Mouse (Mus musculus): ENCODE data around the gene Nxph1. TPM values are rescaled to one million over a fixed set of nuclear protein-coding genes. Genes with fewer than 3 reads are reported as not detected.

The Nxph1 gene
- polyA plus RNA-seq, 1 experiment: not detected

GRCm38 (mm10) chr6:9040991-9041390, 92.8 kb downstream of the Nxph1 start:
- H3K4me1 ChIP-seq (ENCODE audit: control insufficient read depth, insufficient read depth, low read length): no peaks in the 10 kb centered on the region
- H3K9me3 ChIP-seq (replicated peaks; ENCODE audit: control insufficient read depth, insufficient read depth, low read length, poor library complexity, severe bottlenecking): no peaks in the 10 kb centered on the region
- no peaks in the 10 kb centered on the region for H3K36me3 ChIP-seq (ENCODE audit: control insufficient read depth, insufficient read depth, low read length, poor library complexity, severe bottlenecking)
- H3K9ac ChIP-seq (ENCODE audit: low read depth, poor library complexity, severe bottlenecking): no peak overlapping the region
- TF ChIP-seq CTCF (IDR thresholded peaks at IDR 0.05; ENCODE audit: low read depth, low read length) (no peak), EP300 (IDR thresholded peaks at IDR 0.05; ENCODE audit: insufficient read depth, low read depth, low read length) (no peak), POLR2A (IDR thresholded peaks at IDR 0.05; ENCODE audit: insufficient read depth, low read length) (no peak)
- H3K27me3 ChIP-seq (ENCODE audit: control insufficient read depth, insufficient read depth, low read length, poor library complexity, severe bottlenecking): no peaks in the 10 kb centered on the region
- H3K4me3 ChIP-seq (ENCODE audit: low read depth, low read length): no peak overlapping the region
- no peak overlapping the region for H3K27ac ChIP-seq (ENCODE audit: insufficient read depth, low read length)

GRCm38 (mm10) chr6:9042391-9042790, 94.2 kb downstream of the Nxph1 start:
- no peaks in the 10 kb centered on the region for H3K27me3 ChIP-seq (ENCODE audit: control insufficient read depth, insufficient read depth, low read length, poor library complexity, severe bottlenecking)
- no peak overlapping the region for H3K9ac ChIP-seq (ENCODE audit: low read depth, poor library complexity, severe bottlenecking)
- no peak overlapping the region for H3K4me3 ChIP-seq (ENCODE audit: low read depth, low read length)
- no peaks in the 10 kb centered on the region for H3K9me3 ChIP-seq (replicated peaks; ENCODE audit: control insufficient read depth, insufficient read depth, low read length, poor library complexity, severe bottlenecking)
- no peak overlapping the region for H3K27ac ChIP-seq (ENCODE audit: insufficient read depth, low read length)
- H3K4me1 ChIP-seq (ENCODE audit: control insufficient read depth, insufficient read depth, low read length): no peaks in the 10 kb centered on the region
- TF ChIP-seq EP300 (IDR thresholded peaks at IDR 0.05; ENCODE audit: insufficient read depth, low read depth, low read length) (no peak), CTCF (IDR thresholded peaks at IDR 0.05; ENCODE audit: low read depth, low read length) (no peak), POLR2A (IDR thresholded peaks at IDR 0.05; ENCODE audit: insufficient read depth, low read length) (no peak)
- H3K36me3 ChIP-seq (ENCODE audit: control insufficient read depth, insufficient read depth, low read length, poor library complexity, severe bottlenecking): no peaks in the 10 kb centered on the region

DNA sequence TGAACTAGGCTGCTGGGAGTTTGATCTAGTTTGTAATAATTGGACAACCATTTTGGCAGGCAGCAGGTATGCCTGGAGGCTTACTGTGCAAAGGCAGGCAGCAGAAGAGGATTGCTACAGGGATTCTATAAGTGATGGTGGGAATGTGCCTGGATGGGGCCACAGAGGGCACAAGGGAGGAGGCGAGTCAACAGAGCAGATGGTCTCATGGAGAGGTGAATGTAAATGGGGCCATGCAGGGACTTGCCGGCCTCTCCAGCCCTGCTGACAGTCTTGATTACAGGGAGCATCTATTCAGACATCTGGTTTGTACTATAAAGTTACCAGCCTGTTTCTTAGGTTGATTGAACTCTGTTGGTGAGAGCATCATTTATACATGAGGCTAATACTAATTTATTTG, 98.6 kb downstream of the Nxph1 start:
- no peaks in the 10 kb centered on the region for H3K27me3 ChIP-seq (ENCODE audit: control insufficient read depth, insufficient read depth, low read length, poor library complexity, severe bottlenecking)
- no peak overlapping the region for H3K4me3 ChIP-seq (ENCODE audit: low read depth, low read length)
- no peaks in the 10 kb centered on the region for H3K4me1 ChIP-seq (ENCODE audit: control insufficient read depth, insufficient read depth, low read length)
- H3K36me3 ChIP-seq (ENCODE audit: control insufficient read depth, insufficient read depth, low read length, poor library complexity, severe bottlenecking): no peaks in the 10 kb centered on the region
- H3K27ac ChIP-seq (ENCODE audit: insufficient read depth, low read length): no peak overlapping the region
- no peak overlapping the region for H3K9ac ChIP-seq (ENCODE audit: low read depth, poor library complexity, severe bottlenecking)
- TF ChIP-seq EP300 (IDR thresholded peaks at IDR 0.05; ENCODE audit: insufficient read depth, low read depth, low read length) (no peak), CTCF (IDR thresholded peaks at IDR 0.05; ENCODE audit: low read depth, low read length) (no peak), POLR2A (IDR thresholded peaks at IDR 0.05; ENCODE audit: insufficient read depth, low read length) (no peak)
- H3K9me3 ChIP-seq (replicated peaks; ENCODE audit: control insufficient read depth, insufficient read depth, low read length, poor library complexity, severe bottlenecking): no peaks in the 10 kb centered on the region

- no peak overlapping the region for H3K9ac ChIP-seq (ENCODE audit: low read depth, poor library complexity, severe bottlenecking)
- H3K27ac ChIP-seq (ENCODE audit: insufficient read depth, low read length): no peak overlapping the region
- no peaks in the 10 kb centered on the region for H3K36me3 ChIP-seq (ENCODE audit: control insufficient read depth, insufficient read depth, low read length, poor library complexity, severe bottlenecking)
- TF ChIP-seq EP300 (IDR thresholded peaks at IDR 0.05; ENCODE audit: insufficient read depth, low read depth, low read length) (no peak), POLR2A (IDR thresholded peaks at IDR 0.05; ENCODE audit: insufficient read depth, low read length) (no peak), CTCF (IDR thresholded peaks at IDR 0.05; ENCODE audit: low read depth, low read length) (no peak)
- H3K4me3 ChIP-seq (ENCODE audit: low read depth, low read length): no peak overlapping the region
- no peaks in the 10 kb centered on the region for H3K4me1 ChIP-seq (ENCODE audit: control insufficient read depth, insufficient read depth, low read length)
- no peaks in the 10 kb centered on the region for H3K9me3 ChIP-seq (replicated peaks; ENCODE audit: control insufficient read depth, insufficient read depth, low read length, poor library complexity, severe bottlenecking)
- H3K27me3 ChIP-seq (ENCODE audit: control insufficient read depth, insufficient read depth, low read length, poor library complexity, severe bottlenecking): no peaks in the 10 kb centered on the region
Observed at GRCm38 (mm10) chr6:9061261-9062105, 113.3 kb downstream of the Nxph1 start.

DNA sequence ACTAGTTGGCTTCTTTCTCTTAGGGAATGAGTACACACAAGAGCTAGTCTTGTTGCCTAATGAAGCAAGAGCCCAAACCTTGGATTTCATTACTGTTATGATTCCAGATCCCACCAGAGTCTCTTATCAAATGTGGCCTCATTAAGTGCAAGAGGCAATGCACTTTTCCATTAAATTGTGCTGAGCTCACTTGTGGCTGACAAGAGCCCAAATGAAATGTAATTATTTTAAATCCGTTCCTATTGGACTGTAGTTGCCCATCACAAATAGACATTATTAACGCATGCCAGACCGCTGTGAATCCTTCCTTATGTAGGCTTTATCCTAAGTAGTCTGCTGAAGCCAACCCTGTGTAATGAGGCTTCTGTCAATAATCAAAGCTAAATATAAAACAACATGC, 118.2 kb downstream of the Nxph1 start:
- no peak overlapping the region for H3K9ac ChIP-seq (ENCODE audit: low read depth, poor library complexity, severe bottlenecking)
- no peaks in the 10 kb centered on the region for H3K36me3 ChIP-seq (ENCODE audit: control insufficient read depth, insufficient read depth, low read length, poor library complexity, severe bottlenecking)
- no peaks in the 10 kb centered on the region for H3K27me3 ChIP-seq (ENCODE audit: control insufficient read depth, insufficient read depth, low read length, poor library complexity, severe bottlenecking)
- TF ChIP-seq POLR2A (IDR thresholded peaks at IDR 0.05; ENCODE audit: insufficient read depth, low read length) (no peak), CTCF (IDR thresholded peaks at IDR 0.05; ENCODE audit: low read depth, low read length) (no peak), EP300 (IDR thresholded peaks at IDR 0.05; ENCODE audit: insufficient read depth, low read depth, low read length) (no peak)
- no peaks in the 10 kb centered on the region for H3K9me3 ChIP-seq (replicated peaks; ENCODE audit: control insufficient read depth, insufficient read depth, low read length, poor library complexity, severe bottlenecking)
- H3K4me3 ChIP-seq (ENCODE audit: low read depth, low read length): no peak overlapping the region
- no peak overlapping the region for H3K27ac ChIP-seq (ENCODE audit: insufficient read depth, low read length)
- H3K4me1 ChIP-seq (ENCODE audit: control insufficient read depth, insufficient read depth, low read length): no peaks in the 10 kb centered on the region

DNA sequence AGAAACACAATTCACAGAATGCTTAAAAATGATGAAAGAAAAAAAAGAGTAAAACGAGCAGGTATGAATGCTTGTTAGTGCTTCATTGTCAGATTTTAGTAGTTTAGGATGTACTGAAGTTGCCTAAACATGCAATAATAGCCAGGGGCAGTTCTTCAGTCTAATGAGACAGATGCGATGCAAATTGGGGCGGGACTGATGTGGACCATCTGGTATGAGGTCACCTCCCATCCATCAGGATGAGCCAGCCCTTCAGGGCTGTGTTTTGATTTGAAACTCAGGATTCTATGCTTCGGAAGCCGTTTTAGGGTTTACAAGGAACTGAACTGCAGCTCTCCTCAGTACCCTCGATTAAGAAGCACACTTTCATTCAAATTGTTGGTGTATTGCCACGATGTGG, 121.7 kb downstream of the Nxph1 start:
- Histone ChIP-seq H3K9ac (ENCODE audit: low read depth, poor library complexity, severe bottlenecking) (no peak overlapping the region), H3K27me3 (ENCODE audit: control insufficient read depth, insufficient read depth, low read length, poor library complexity, severe bottlenecking) (no peaks in the 10 kb centered on the region), H3K27ac (ENCODE audit: insufficient read depth, low read length) (no peak overlapping the region), H3K4me1 (ENCODE audit: control insufficient read depth, insufficient read depth, low read length) (no peaks in the 10 kb centered on the region), H3K4me3 (ENCODE audit: low read depth, low read length) (no peak overlapping the region), H3K9me3 (replicated peaks; ENCODE audit: control insufficient read depth, insufficient read depth, low read length, poor library complexity, severe bottlenecking) (no peaks in the 10 kb centered on the region), H3K36me3 (ENCODE audit: control insufficient read depth, insufficient read depth, low read length, poor library complexity, severe bottlenecking) (no peaks in the 10 kb centered on the region)
- TF ChIP-seq POLR2A (IDR thresholded peaks at IDR 0.05; ENCODE audit: insufficient read depth, low read length) (no peak), EP300 (IDR thresholded peaks at IDR 0.05; ENCODE audit: insufficient read depth, low read depth, low read length) (no peak), CTCF (IDR thresholded peaks at IDR 0.05; ENCODE audit: low read depth, low read length) (no peak)

Data from ES-Bruce4 (cell line).